Mouse (Mus musculus): ENCODE measurements around the gene Rab31.

- TF ChIP-seq CTCF (conservative IDR thresholded peaks at IDR 0.05; ENCODE audit: insufficient read depth, insufficient read length, low read depth, low read length), result no peak
- TF ChIP-seq POLR2A (IDR thresholded peaks at IDR 0.05; ENCODE audit: low read depth, low read length), result no peak
Measured at GRCm38 (mm10) chr17:65811032-65811431, 38.5 kb upstream of the Rab31 start.
